Mouse (Mus musculus) activated CD4-positive, CD25-positive, alpha-beta regulatory T cell, adult 9 weeks (primary cell): ENCODE results near the gene Ifna1. TPM values are rescaled to one million over a fixed set of nuclear protein-coding genes. Genes with fewer than 3 reads are reported as not detected.

Source experiments
- polyA plus RNA-seq: library from polyadenylated mRNA; unstranded; fragments of 100-300 nt; shearing (Covaris generic); gene quantifications from one replicate; pipeline ENCODE4 v1.2.1, GENCODE M21; 2017

Ifna1 gene
- not detected for polyA plus RNA-seq

DNA sequence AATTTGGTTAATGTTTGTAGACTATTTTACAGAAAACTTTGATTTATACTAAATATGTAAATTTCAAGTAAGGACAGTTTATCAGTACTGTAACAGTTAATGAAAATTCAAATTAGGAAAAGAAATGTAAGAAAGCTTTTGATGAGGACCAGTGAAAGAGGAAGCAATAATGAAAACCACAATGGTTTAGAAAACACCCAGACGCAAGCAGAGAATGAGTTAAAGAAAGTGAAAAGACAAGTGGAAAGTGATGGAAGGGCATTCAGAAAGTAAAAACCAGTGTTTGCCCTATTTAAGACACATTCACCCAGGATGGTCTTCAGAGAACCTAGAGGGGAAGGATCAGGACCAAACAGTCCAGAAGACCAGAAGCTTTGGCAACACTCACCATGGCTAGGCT, at the start of gene Ifna1:
Ifna1 (plus strand) TSS at position 390 of the 400 bp plus-strand sequence.

DNA sequence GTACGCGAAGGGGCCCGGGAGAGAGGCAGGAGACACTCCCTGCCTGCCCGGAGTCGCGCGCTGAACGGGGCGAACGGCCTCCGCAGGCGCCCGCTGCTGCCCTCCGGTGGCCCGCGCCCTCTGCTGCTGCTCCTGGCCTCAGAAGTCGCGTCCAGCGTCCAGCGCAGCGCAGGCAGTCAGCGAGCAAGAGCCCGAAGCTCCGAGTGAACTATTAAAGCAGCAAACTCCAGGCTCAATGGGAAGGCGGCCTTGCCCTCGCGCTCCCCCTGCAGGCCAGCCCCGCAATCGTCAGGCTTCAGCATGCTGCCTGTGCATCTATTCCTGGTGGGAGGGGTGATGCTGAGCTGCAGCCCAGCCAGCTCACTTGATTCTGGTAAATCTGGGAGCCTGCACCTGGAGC, 46.9 kb upstream of the Ifna1 start, which contains the start of gene Gm13287:
Gm13287 (plus strand) TSS at position 301 of the 400 bp plus-strand sequence.

DNA sequence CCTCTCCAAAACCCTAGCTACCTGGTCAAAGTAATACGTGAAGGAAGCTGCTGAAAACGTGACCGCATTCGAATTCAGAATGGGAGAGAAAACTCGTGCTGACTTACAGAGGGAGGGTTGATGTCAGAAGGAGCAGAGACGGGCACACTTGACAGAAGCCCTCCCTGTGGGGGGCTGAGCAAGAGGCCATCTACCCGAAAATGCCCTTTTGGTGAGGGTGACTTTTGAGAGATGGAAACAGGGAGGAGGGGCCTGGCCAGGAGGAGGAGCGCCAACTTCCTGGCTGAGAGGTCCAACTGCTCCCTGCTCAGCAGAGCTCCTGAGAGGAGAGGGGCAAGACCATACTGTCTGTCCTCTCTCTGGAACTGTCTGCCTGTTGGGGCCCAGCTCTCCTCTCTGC, 44.7 kb upstream of the Ifna1 start, which contains the start of gene Gm13288:
Gm13288 (plus strand) TSS at position 301 of the 400 bp plus-strand sequence.

DNA sequence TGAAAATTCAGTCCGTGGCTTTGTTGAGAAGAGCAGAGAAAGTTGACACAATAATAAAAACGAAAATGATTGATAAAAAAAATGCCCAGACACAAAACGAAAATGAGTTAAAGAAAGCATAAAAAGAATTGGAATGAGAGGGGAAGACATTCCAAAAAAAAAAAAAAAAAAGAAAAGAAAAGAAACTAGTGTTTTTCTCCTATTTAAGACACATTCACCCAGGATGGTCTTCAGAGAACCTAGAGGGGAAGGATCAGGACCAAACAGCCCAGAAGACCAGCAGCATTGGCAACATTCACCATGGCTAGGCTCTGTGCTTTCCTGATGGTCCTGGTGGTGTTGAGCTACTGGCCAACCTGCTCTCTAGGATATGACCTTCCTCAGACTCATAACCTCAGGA, 34.0 kb upstream of the Ifna1 start, which contains the start of gene Ifna7:
Ifna7 (plus strand) TSS at position 301 of the 400 bp plus-strand sequence.

DNA sequence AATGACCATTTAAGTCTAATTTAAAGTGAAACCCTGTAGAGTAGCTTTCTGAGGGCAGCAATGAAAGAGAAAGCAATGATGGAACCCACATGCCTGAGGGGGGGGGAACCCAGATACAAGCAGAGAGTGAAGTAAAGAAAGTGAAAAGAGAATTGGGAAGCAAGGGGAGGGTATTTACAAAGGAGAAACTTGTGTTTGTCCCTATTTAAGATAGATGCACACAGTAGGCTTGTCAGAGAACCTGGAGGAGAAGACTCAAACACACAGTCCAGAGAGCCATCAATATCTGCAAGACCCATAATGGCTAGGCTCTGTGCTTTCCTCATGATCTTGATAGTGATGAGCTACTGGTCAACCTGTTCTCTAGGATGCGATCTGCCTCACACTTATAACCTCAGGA, 30.2 kb upstream of the Ifna1 start, which contains the start of gene Ifna11:
Ifna11 (plus strand) TSS at position 301 of the 400 bp plus-strand sequence.

DNA sequence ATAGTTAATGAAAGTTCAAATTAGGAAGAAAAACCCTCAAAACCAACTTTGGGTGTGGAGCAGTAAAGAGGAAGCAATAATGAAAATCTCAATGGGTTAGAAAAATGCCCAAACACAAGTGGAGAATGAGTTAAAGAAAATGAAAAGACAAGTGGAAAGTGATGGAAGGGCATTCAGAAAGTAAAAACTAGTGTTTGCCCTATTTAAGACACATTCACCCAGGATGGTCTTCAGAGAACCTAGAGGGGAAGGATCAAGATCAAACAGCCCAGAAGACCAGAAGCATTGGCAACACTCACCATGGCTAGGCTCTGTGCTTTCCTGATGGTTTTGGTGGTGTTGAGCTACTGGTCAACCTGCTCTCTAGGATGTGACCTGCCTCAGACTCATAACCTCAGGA, 22.8 kb upstream of the Ifna1 start, which contains the start of gene Ifna6:
Ifna6 (plus strand) TSS at position 301 of the 400 bp plus-strand sequence.

DNA sequence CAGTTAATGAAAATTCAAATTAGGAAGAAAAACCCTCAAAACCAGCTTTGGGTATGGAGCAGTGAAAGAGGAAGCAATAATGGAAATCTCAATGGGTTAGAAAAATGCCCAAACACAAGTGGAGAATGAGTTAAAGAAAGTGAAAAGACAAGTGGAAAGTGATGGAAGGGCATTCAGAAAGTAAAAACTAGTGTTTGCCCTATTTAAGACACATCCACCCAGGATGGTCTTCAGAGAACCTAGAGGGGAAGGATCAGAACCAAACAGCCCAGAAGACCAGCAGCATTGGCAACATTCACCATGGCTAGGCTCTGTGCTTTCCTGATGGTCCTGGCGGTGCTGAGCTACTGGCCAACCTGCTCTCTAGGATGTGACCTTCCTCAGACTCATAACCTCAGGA, 14.7 kb upstream of the Ifna1 start, which contains the start of gene Ifna5:
Ifna5 (plus strand) TSS at position 301 of the 400 bp plus-strand sequence.

DNA sequence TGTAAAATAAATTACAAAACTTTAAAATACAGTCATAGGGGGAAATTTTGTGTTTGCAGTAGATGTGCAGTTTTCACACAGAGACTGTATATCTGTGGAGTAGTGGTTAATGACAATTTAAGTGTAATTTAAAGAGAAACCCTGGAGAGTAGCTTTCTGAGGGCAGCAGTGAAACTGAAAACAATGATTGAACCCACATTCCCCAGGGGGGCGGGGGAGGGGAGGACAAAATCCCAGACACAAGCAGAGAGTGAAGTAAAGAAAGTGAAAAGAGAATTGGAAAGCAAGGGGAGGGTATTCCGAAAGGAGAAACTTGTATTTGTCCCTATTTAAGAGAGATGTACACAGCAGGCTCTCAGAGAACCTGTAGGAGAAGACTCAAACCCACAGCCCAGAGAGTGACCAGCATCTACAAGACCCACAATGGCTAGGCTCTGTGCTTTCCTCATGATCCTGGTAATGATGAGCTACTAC, 8.4 kb upstream of the Ifna1 start, which contains the start of gene Ifna4:
Ifna4 (plus strand) TSS at position 424 of the 474 bp plus-strand sequence.

DNA sequence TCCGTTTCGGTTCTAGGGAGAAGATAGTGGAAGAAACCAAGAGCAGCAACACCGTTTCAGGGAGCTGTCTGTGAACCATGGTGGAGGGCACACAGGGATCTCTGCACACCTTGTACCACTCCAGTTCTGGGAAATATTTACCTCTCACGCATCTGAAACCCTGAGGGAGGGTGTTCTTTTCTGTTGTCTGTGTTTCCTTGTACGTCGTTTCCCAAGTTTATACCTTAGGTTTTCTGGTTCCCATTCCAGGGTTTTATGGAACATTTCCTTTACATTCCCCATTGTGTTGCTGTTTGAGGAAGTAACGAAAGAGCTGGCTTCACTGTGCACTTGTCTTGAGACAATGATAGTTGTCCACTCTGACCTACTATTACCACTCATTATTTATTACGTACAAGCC, 30.2 kb downstream of the Ifna1 start, which contains the start of gene Ifne:
Ifne (minus strand) TSS at position 101 of the 400 bp plus-strand sequence.

Other genes starting within 250 kb of the Ifna1 start
- gene Ifna12, start 246.7 kb upstream of the Ifna1 start, polyA plus RNA-seq, result not detected
- gene C87499, start 215.7 kb upstream of the Ifna1 start, polyA plus RNA-seq, result not detected
- not detected for gene Ifna13, start 205.6 kb upstream of the Ifna1 start, polyA plus RNA-seq
- gene Ifna16, start 173.2 kb upstream of the Ifna1 start, polyA plus RNA-seq, result not detected
- gene Ifna2, start 166.2 kb upstream of the Ifna1 start, polyA plus RNA-seq, result not detected
- not detected for gene Ifnab, start 158.7 kb upstream of the Ifna1 start, polyA plus RNA-seq
- not detected for gene Gm26566, start 128.3 kb upstream of the Ifna1 start, polyA plus RNA-seq
- 20.7 TPM for gene Klhl9, start 127.6 kb upstream of the Ifna1 start, polyA plus RNA-seq
- gene Gm13271, start 95.2 kb upstream of the Ifna1 start, polyA plus RNA-seq, result not detected
- not detected for gene Gm13283, start 90.0 kb upstream of the Ifna1 start, polyA plus RNA-seq
- not detected for gene Gm13290, start 76.3 kb upstream of the Ifna1 start, polyA plus RNA-seq
- not detected for gene Gm13289, start 73.2 kb upstream of the Ifna1 start, polyA plus RNA-seq
- gene Gm13272, start 70.2 kb upstream of the Ifna1 start, polyA plus RNA-seq, result not detected
- gene Ifnz, start 68.0 kb upstream of the Ifna1 start, polyA plus RNA-seq, result 0.43 TPM
- gene Gm13276, start 64.4 kb upstream of the Ifna1 start, polyA plus RNA-seq, result not detected
- gene Gm13277, start 61.5 kb upstream of the Ifna1 start, polyA plus RNA-seq, result not detected
- gene Gm13278, start 58.5 kb upstream of the Ifna1 start, polyA plus RNA-seq, result not detected
- gene Gm13275, start 55.6 kb upstream of the Ifna1 start, polyA plus RNA-seq, result not detected
- not detected for gene Gm13279, start 52.7 kb upstream of the Ifna1 start, polyA plus RNA-seq
- gene Gm13285, start 50.4 kb upstream of the Ifna1 start, polyA plus RNA-seq, result 0.83 TPM
- not detected for gene Gm13287, start 46.8 kb upstream of the Ifna1 start, polyA plus RNA-seq
- not detected for gene Gm13288, start 44.6 kb upstream of the Ifna1 start, polyA plus RNA-seq
- not detected for gene Ifna7, start 33.9 kb upstream of the Ifna1 start, polyA plus RNA-seq
- not detected for gene Ifna11, start 30.1 kb upstream of the Ifna1 start, polyA plus RNA-seq
- not detected for gene Ifna6, start 22.7 kb upstream of the Ifna1 start, polyA plus RNA-seq
- gene Ifna5, start 14.6 kb upstream of the Ifna1 start, polyA plus RNA-seq, result not detected
- gene Ifna4, start 8.2 kb upstream of the Ifna1 start, polyA plus RNA-seq, result not detected
- gene Ifne, start 30.1 kb downstream of the Ifna1 start, polyA plus RNA-seq, result not detected